Mouse (Mus musculus) small intestine, adult 2 months (tissue): ENCODE measurements around the gene Foxn3.

Experiments used
- CTCF ChIP-seq: fragments of 200-500 bp; IDR thresholded peaks from 2 replicates; pipeline ENCODE4 v1.5.1; 2012; ENCODE audit warnings: low read depth, mild to moderate bottlenecking, control low read depth, inconsistent platforms, low read length, moderate library complexity, mixed read lengths; ENCODE audit not compliant: insufficient replicate concordance, insufficient read length; ENCODE audit errors: extremely low read depth
- POLR2A ChIP-seq: fragments of 200-500 bp; IDR thresholded peaks from 2 replicates; pipeline ENCODE4 v1.6.1; 2012; ENCODE audit warnings: low read depth, mild to moderate bottlenecking, control low read depth, inconsistent platforms, low read length, moderate library complexity

GRCm38 (mm10) chr12:99340418-99341182 lies 222.8 kb downstream of the Foxn3 start:
- TF ChIP-seq CTCF = no peak
- TF ChIP-seq POLR2A = no peak
